Mouse (Mus musculus) myocyte (in vitro differentiated cells): ENCODE measurements around the gene Matn3. TPM values are rescaled to one million over a fixed set of nuclear protein-coding genes. Genes with fewer than 3 reads are reported as not detected.
A peak's percentile ranks its signal among the peaks of the same experiment; 100 is the strongest.

Experiments used
- H3K27me3 ChIP-seq: one replicate; pipeline ENCODE4 v1.6.1; 2011; ENCODE audit not compliant: control insufficient read depth, insufficient read depth, insufficient read length
- H3K36me3 ChIP-seq: one replicate; pipeline ENCODE4 v1.6.1; 2011; ENCODE audit not compliant: control insufficient read depth, insufficient read depth
- H3K4me2 ChIP-seq: one replicate; pipeline ENCODE4 v1.6.1; 2011; ENCODE audit warnings: low read depth, control low read depth
- H3K4me3 ChIP-seq: one replicate; pipeline ENCODE4 v1.5.1; 2011; ENCODE audit warnings: mild to moderate bottlenecking, control low read depth, moderate library complexity
- H3K79me2 ChIP-seq: one replicate; pipeline ENCODE4 v1.6.1; 2011; ENCODE audit not compliant: control insufficient read depth, insufficient read depth
- H3ac ChIP-seq: one replicate; pipeline ENCODE4 v1.6.1; 2011; ENCODE audit not compliant: control insufficient read depth, insufficient read length
- CEBPB ChIP-seq: IDR thresholded peaks from 2 replicates; pipeline ENCODE4 v1.6.1; 2011; ENCODE audit warnings: mild to moderate bottlenecking, moderate library complexity; ENCODE audit not compliant: poor library complexity, insufficient read depth, severe bottlenecking
- E2F4 ChIP-seq: IDR thresholded peaks from one replicate; pipeline ENCODE4 v1.6.1; 2011; ENCODE audit warnings: mild to moderate bottlenecking, control low read depth, moderate library complexity; ENCODE audit not compliant: insufficient read depth
- MAX ChIP-seq: IDR thresholded peaks from one replicate; pipeline ENCODE4 v1.6.1; 2011; ENCODE audit warnings: low read depth, mild to moderate bottlenecking, control low read depth
- MYOD1 ChIP-seq, 3 experiments: IDR thresholded peaks; one replicate each; pipeline ENCODE4 v1.6.1; 2011; ENCODE audit warnings: control low read depth in 2 of 3, low read depth in 2 of 3, mild to moderate bottlenecking in 2 of 3, moderate library complexity in 1 of 3; ENCODE audit not compliant: insufficient read length in 2 of 3, control insufficient read depth in 1 of 3
- MYOG ChIP-seq, 3 experiments: IDR thresholded peaks; one replicate each; pipeline ENCODE4 v1.6.1; 2011; ENCODE audit warnings: control low read depth in 2 of 3, low read depth in 2 of 3, mild to moderate bottlenecking in 2 of 3; ENCODE audit not compliant: insufficient read length in 2 of 3, control insufficient read depth in 1 of 3, insufficient read depth in 1 of 3
- POLR2A ChIP-seq: IDR thresholded peaks from one replicate; pipeline ENCODE4 v1.6.1; 2011; ENCODE audit warnings: low read depth, mild to moderate bottlenecking, control low read depth, moderate library complexity; ENCODE audit not compliant: insufficient read length
- POLR2AphosphoS2 ChIP-seq: IDR thresholded peaks from one replicate; pipeline ENCODE4 v1.6.1; 2011; ENCODE audit warnings: low read depth, control low read depth; ENCODE audit not compliant: insufficient read length
- REST ChIP-seq: IDR thresholded peaks from one replicate; pipeline ENCODE4 v1.6.1; 2011; ENCODE audit warnings: mild to moderate bottlenecking, control low read depth, moderate library complexity; ENCODE audit not compliant: insufficient read depth, insufficient read length
- SRF ChIP-seq: IDR thresholded peaks from one replicate; pipeline ENCODE4 v1.6.1; 2011; ENCODE audit warnings: low read depth; ENCODE audit not compliant: control insufficient read depth, insufficient read length
- TCF12 ChIP-seq: IDR thresholded peaks from one replicate; pipeline ENCODE4 v1.6.1; 2011; ENCODE audit warnings: mild to moderate bottlenecking, control low read depth; ENCODE audit not compliant: poor library complexity, insufficient read depth, severe bottlenecking
- TCF3 ChIP-seq: IDR thresholded peaks from one replicate; pipeline ENCODE4 v1.6.1; 2011; ENCODE audit warnings: low read depth, control low read depth; ENCODE audit not compliant: insufficient read length
- USF1 ChIP-seq: IDR thresholded peaks from one replicate; pipeline ENCODE4 v1.6.1; 2011; ENCODE audit warnings: low read depth, mild to moderate bottlenecking, control low read depth, moderate library complexity
- polyA plus RNA-seq: library from polyadenylated mRNA; unstranded; fragments of >200 nt; fragmentation: generic; extraction: Trizol; gene quantifications from one replicate; pipeline ENCODE4 v1.2.1, GENCODE M21; 2012; ENCODE audit warnings: missing spikeins

The Matn3 gene
- polyA plus RNA-seq, 1 experiment: 0.01 TPM

GRCm38 (mm10) chr12:8961607-8962316 lies 14.0 kb downstream of the Matn3 start:
- TF ChIP-seq CEBPB (no peak), MYOD1 (IDR thresholded peaks at IDR 0.05; ENCODE audit: control insufficient read depth in 1 of 3, insufficient read length in 2 of 3, low read depth in 2 of 3) (peak in 2 of 3 experiments; percentile 37 to 67), POLR2AphosphoS2 (no peak), POLR2A (no peak), REST (no peak), SRF (no peak), MAX (no peak), USF1 (no peak), TCF12 (no peak), E2F4 (no peak), TCF3 (no peak), MYOG (IDR thresholded peaks at IDR 0.05; ENCODE audit: control insufficient read depth in 1 of 3, insufficient read depth in 1 of 3, insufficient read length in 2 of 3, low read depth in 2 of 3) (peak; percentile 15 to 77 (median 36))
- Histone ChIP-seq H3K4me3 (no peak overlapping the region), H3K4me2 (peak overlapping the region; percentile 21), H3K27me3 (no peaks in the 10 kb centered on the region), H3K79me2 (no peaks in the 10 kb centered on the region), H3K36me3 (no peaks in the 10 kb centered on the region), H3ac (no peak overlapping the region)

GRCm38 (mm10) chr12:8969828-8970227 lies 22.1 kb downstream of the Matn3 start:
- Histone ChIP-seq H3ac (no peak overlapping the region), H3K79me2 (no peaks in the 10 kb centered on the region), H3K4me2 (peak overlapping the region; percentile 79), H3K36me3 (no peaks in the 10 kb centered on the region), H3K27me3 (no peaks in the 10 kb centered on the region), H3K4me3 (no peak overlapping the region)
- TF ChIP-seq POLR2A (no peak), MYOG (IDR thresholded peaks at IDR 0.05; ENCODE audit: control insufficient read depth in 1 of 3, insufficient read depth in 1 of 3, insufficient read length in 2 of 3, low read depth in 2 of 3) (peak; percentile 64 to 92 (median 72)), SRF (peak; percentile 22), MAX (no peak), CEBPB (no peak), E2F4 (no peak), REST (no peak), MYOD1 (IDR thresholded peaks at IDR 0.05; ENCODE audit: control insufficient read depth in 1 of 3, insufficient read length in 2 of 3, low read depth in 2 of 3) (peak in 2 of 3 experiments; percentile 68 to 89), TCF12 (peak; percentile 64), POLR2AphosphoS2 (no peak), USF1 (peak; percentile 73), TCF3 (peak; percentile 51)

- no peak for TF ChIP-seq CEBPB
- TF ChIP-seq POLR2AphosphoS2: peak; percentile 83
- TF ChIP-seq TCF3: no peak
- peak; percentile 86 for TF ChIP-seq POLR2A
- peak; percentile 25 for TF ChIP-seq SRF
- no peak for TF ChIP-seq MYOG (IDR thresholded peaks at IDR 0.05; ENCODE audit: control insufficient read depth in 1 of 3, insufficient read depth in 1 of 3, insufficient read length in 2 of 3, low read depth in 2 of 3)
- Histone ChIP-seq H3K79me2 (no peaks in the 10 kb centered on the region), H3K4me3 (peak within 1 kb of the TSS; percentile 52), H3K4me2 (peak within 1 kb of the TSS; percentile 91), H3ac (no peak within 1 kb of the TSS), H3K27me3 (no peaks in the 10 kb centered on the region), H3K36me3 (peaks cover 6% of the 10 kb centered on the region)
Observed at GRCm38 (mm10) chr12:8973820-8974465, 26.2 kb downstream of the Matn3 start, which contains the start of gene Wdr35. Gene Wdr35, plus strand, starts transcription at chr12:8973892.

- Histone ChIP-seq H3K4me2 (peak overlapping the region; percentile 91), H3K4me3 (peak overlapping the region; percentile 52), H3K27me3 (no peaks in the 10 kb centered on the region), H3K79me2 (no peaks in the 10 kb centered on the region), H3K36me3 (peaks cover 16% of the 10 kb centered on the region), H3ac (no peak overlapping the region)
- TF ChIP-seq CEBPB (no peak), MYOG (IDR thresholded peaks at IDR 0.05; ENCODE audit: control insufficient read depth in 1 of 3, insufficient read depth in 1 of 3, insufficient read length in 2 of 3, low read depth in 2 of 3) (no peak), MAX (no peak), E2F4 (no peak), TCF3 (no peak), TCF12 (no peak), POLR2AphosphoS2 (no peak), SRF (no peak), POLR2A (no peak), USF1 (no peak), MYOD1 (IDR thresholded peaks at IDR 0.05; ENCODE audit: control insufficient read depth in 1 of 3, insufficient read length in 2 of 3, low read depth in 2 of 3) (no peak)
Observed at GRCm38 (mm10) chr12:8975076-8975475, 27.3 kb downstream of the Matn3 start.
